Mouse (Mus musculus) midbrain, embryonic 13.5 days (tissue): ENCODE data around the gene Plk3. TPM values are rescaled to one million over a fixed set of nuclear protein-coding genes. Genes with fewer than 3 reads are reported as not detected.
"Not testable (repeated sequence)": the region's sequence is repeated elsewhere in the genome, so short reads cannot be mapped to it uniquely, and the experiment has no call there.

Source experiments
- ATAC-seq: fragments of 200-750 bp; cut with Nextera tagmentation; 2 replicates; pipeline ENCODE4 v1.8.0; 2017; ENCODE audit warnings: mild to moderate bottlenecking, moderate TSS enrichment, moderate library complexity
- H3K27ac ChIP-seq: fragments of 300-500 bp; sonication (generic); 2 replicates; pipeline ENCODE4 v1.5.1; 2015; ENCODE audit warnings: inconsistent platforms, mild to moderate bottlenecking, moderate library complexity
- H3K27me3 ChIP-seq: fragments of 300-500 bp; sonication (generic); 2 replicates; pipeline ENCODE4 v1.6.1; 2015; ENCODE audit warnings: mild to moderate bottlenecking, inconsistent platforms
- H3K36me3 ChIP-seq: fragments of 300-500 bp; sonication (generic); 2 replicates; pipeline ENCODE4 v1.6.1; 2015; ENCODE audit warnings: mild to moderate bottlenecking, inconsistent platforms
- H3K4me1 ChIP-seq: fragments of 300-500 bp; sonication (generic); replicated peaks from 2 replicates; pipeline ENCODE4 v1.6.1; 2015; ENCODE audit warnings: inconsistent platforms
- H3K4me2 ChIP-seq: fragments of 300-500 bp; sonication (generic); replicated peaks from 2 replicates; pipeline ENCODE4 v1.6.1; 2015; ENCODE audit warnings: moderate library complexity, mild to moderate bottlenecking, inconsistent platforms
- H3K4me3 ChIP-seq: fragments of 300-500 bp; sonication (generic); replicated peaks from 2 replicates; pipeline ENCODE4 v1.5.1; 2015; ENCODE audit warnings: mild to moderate bottlenecking, inconsistent platforms
- H3K9ac ChIP-seq: fragments of 300-500 bp; sonication (generic); replicated peaks from 2 replicates; pipeline ENCODE4 v1.6.1; 2015; ENCODE audit warnings: mild to moderate bottlenecking, inconsistent platforms
- H3K9me3 ChIP-seq: fragments of 300-500 bp; sonication (generic); 2 replicates; pipeline ENCODE4 v1.6.1; 2016; ENCODE audit warnings: mild to moderate bottlenecking, inconsistent platforms
- WGBS: fragments of 180-500 bp; shearing (Covaris S2); methylation state at CpG from one replicate; pipeline ENCODE4 v1.1.7; 2015; 5-methylcytosine and 5-hydroxymethylcytosine counted together
- polyA plus RNA-seq: library from polyadenylated mRNA; unstranded; fragments of >200 nt; fragmentation: Nextera tagmentation; extraction: Ambion mirVana; gene quantifications from 2 replicates; pipeline ENCODE4 v1.2.1, GENCODE M21; 2015

The Plk3 gene
- 18.6 and 19.3 TPM in 2 replicates for polyA plus RNA-seq

DNA sequence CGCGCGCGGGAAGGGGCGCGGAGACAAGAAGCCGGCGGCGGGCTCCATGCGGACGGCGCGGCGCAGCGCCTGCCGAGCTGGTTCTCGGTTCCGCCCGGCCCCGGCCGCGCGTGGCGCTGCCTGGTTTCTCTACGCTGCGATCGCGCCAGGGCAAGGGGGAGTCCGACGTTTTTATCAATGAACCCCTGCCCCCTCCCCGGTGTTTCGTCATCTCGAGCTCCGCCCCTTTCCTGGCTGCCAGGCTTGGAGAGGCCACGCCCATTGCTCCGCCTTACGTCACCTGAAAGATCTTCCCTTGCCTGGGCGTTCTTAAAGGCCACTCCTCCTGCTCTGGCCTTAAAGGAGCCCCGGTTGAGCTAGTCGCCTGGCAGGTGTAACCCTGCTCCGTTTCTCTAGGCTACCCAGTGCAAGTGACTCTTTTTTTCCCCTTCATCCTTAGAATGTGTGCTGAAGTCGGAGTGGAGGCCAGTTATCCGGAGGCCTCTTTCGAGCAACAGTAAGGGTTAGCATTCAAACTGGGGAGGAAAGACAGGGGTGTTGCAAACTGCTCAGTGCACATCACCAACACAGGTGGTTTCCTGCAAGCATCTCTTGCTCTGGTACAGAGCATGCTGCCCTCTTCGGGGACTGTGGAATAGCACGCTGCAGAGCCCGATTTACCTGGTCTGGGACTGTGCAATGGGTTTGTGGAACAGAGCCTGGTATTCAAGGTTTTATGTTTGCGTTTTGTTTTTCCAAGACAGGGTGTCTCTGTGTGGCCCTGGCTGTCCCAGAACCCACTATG, at the start of gene Plk3:
Gene Plk3 (minus strand): TSS at position 147 of the 784 bp plus-strand sequence.
- H3K27ac ChIP-seq, result peak within 1 kb of the TSS; percentile 82
- H3K4me3 ChIP-seq, result peak within 1 kb of the TSS; percentile 84
- H3K9ac ChIP-seq, result peak within 1 kb of the TSS; percentile 88
- H3K27me3 ChIP-seq, result no peaks in the 10 kb centered on the region; the same call in 1 of the 2 replicates
- WGBS, result 2% methylated on average over 48 of the region's 48 CpGs
- peak; percentile 93 for ATAC-seq
- peak within 1 kb of the TSS; percentile 86 for H3K4me2 ChIP-seq
- peaks cover 42% of the 10 kb centered on the region for H3K4me1 ChIP-seq
- no peaks in the 10 kb centered on the region for H3K9me3 ChIP-seq
- H3K36me3 ChIP-seq, result peaks cover 16% of the 10 kb centered on the region

DNA sequence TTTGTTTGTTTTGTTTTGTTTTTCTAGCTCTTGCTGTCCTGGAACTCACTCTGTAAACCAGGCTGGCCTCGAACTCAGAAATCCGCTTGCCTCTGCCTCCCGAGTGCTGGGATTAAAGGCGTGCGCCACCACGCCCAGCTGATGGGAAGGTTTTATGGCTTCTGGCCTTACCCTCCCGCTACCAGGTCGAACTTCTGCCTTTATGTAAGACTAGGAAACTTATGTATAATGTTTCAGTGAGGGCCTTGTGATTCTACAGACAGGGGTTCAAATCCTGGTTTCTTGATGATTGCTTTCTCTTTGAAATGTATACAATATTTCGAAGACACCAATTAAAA, 49.0 kb upstream of the Plk3 start:
- peak overlapping the region; percentile 67 for H3K27ac ChIP-seq
- peak; percentile 77 for ATAC-seq
- peaks cover 19% of the 10 kb centered on the region for H3K4me1 ChIP-seq
- peak overlapping the region; percentile 82 for H3K4me2 ChIP-seq
- not testable (repeated sequence) for H3K27me3 ChIP-seq, H3K9me3 ChIP-seq, H3K36me3 ChIP-seq
- peak overlapping the region; percentile 60 for H3K4me3 ChIP-seq
- H3K9ac ChIP-seq, result peak overlapping the region; percentile 67
- WGBS, result 11% methylated on average over 9 of the region's 9 CpGs

DNA sequence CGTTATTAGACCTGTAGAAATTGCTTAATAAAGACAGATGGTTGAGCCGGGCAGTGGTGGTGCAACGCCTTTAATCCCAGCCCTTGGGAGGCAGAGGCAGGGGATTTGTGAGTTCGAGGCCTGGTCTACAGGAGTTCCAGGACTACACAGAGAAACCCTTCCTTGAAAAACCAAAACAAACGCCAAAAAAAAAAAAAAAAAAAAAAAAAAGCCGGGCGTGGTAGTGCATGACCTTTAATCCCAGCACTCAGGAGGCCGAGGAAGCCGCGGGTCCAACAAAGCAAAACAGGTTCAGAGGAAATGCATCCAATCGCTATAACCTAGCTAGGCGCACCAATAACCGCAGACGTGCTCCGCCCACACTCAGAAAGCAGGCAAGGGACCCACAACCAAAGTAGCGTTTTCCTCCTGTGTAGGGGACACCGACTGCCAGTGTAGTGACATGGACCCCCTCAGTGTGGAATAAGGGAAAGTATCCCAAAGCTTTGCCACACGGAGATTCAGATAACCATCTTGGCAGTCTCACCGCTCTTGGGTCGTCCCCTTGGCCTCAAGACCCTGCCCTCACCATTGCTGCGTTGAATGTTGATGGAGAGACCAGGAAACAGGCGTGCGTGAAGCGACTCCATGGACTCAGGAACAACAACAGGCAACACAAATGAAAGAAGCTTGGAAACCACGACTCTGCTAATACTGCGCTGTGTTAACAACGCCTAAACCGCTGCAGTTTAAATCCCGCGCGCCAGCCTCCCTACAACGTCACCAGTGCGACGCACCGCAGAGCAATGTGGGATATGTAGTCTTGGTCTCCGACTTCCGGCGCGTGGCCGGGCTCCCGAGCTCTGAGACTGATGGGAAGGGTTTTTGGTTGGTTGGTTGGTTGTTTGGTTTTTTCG, 48.3 kb upstream of the Plk3 start, which contains the start of gene Kif2c:
Gene Kif2c (minus strand): TSS at position 777 of the 896 bp plus-strand sequence.
- peak within 1 kb of the TSS; percentile 67 for H3K27ac ChIP-seq
- WGBS, result 2% methylated on average over 42 of the region's 42 CpGs
- H3K9me3 ChIP-seq, result no peaks in the 10 kb centered on the region
- peaks cover 4% of the 10 kb centered on the region; the same call in 1 of the 2 replicates for H3K27me3 ChIP-seq
- peak; percentile 98 for ATAC-seq
- peaks cover 13% of the 10 kb centered on the region for H3K36me3 ChIP-seq
- H3K4me2 ChIP-seq, result peak within 1 kb of the TSS; percentile 82
- peak within 1 kb of the TSS; percentile 60 for H3K4me3 ChIP-seq
- peak within 1 kb of the TSS; percentile 67 for H3K9ac ChIP-seq
- H3K4me1 ChIP-seq, result peaks cover 19% of the 10 kb centered on the region

DNA sequence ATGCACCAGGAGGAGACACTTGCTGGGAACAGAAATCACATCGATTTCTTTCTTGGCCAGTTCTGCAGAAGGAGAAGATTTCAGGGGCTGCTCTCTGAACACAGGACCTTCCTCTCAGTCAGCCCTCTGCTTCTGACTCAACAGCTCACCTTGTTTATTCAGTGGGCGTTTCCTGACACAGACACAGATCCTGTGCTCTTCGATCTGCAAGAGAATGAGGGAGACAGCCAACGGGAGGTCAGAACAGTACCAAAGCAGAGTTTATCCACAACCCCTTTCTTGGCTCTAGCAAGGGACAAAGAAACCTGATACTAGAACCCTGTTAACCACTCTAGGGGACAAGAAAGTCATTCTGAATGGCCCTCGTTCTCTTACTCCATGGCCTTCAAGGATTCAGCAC, 36.2 kb upstream of the Plk3 start:
- H3K27me3 ChIP-seq, result no peaks in the 10 kb centered on the region
- H3K27ac ChIP-seq, result no peak overlapping the region
- no peak overlapping the region for H3K4me3 ChIP-seq
- peaks cover 78% of the 10 kb centered on the region for H3K36me3 ChIP-seq
- H3K9me3 ChIP-seq, result no peaks in the 10 kb centered on the region
- no peaks in the 10 kb centered on the region for H3K4me1 ChIP-seq
- H3K4me2 ChIP-seq, result no peak overlapping the region
- ATAC-seq, result no peak
- 95% methylated on average over 5 of the region's 5 CpGs for WGBS
- H3K9ac ChIP-seq, result no peak overlapping the region

DNA sequence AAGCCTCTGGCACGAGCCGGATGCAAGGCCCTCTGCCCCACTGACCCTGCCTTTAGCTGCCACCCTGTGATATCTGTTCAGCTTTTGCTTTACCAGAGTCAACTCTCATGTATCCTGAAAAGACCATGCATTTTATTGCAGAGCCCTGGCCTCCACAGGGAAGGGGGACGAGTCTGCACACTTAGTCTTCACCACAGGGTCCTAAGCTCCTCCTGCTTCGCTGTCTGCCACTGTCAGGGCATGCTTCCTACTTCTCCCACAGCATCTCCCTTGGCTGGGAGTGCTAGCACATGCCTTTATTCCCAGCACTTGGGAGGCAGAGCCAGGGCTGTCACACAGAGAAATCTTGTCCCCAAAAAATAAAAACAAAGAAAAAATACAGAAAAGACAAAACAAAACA, 27.4 kb upstream of the Plk3 start:
- Histone ChIP-seq H3K27me3 (no peaks in the 10 kb centered on the region), H3K9ac (no peak overlapping the region), H3K27ac (no peak overlapping the region), H3K9me3 (no peaks in the 10 kb centered on the region), H3K4me1 (no peaks in the 10 kb centered on the region), H3K4me3 (no peak overlapping the region), H3K4me2 (no peak overlapping the region), H3K36me3 (peaks cover 49% of the 10 kb centered on the region)
- ATAC-seq, result no peak
- 72% methylated on average over 4 of the region's 4 CpGs for WGBS

DNA sequence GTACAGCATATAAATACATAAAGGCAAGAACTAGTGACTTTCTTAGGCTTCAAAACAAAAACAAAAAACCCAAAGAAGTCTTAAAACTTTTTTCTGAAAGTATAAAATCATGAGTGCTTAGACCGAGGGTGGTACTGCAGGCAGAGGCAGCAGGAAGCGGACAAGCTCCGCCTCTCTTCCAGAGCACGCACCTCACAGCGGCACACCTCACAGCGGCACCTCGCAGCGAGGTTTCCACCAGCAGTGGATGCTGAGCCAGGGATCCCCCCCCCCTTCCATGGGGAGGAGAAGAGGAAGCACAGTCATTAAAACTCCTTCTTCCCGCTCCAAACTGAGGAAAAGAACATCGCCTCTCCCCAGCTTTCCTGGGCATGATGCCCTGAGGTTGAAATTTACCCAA, 25.9 kb upstream of the Plk3 start:
- no peaks in the 10 kb centered on the region for H3K27me3 ChIP-seq
- H3K9ac ChIP-seq, result no peak overlapping the region
- H3K9me3 ChIP-seq, result no peaks in the 10 kb centered on the region
- H3K27ac ChIP-seq, result no peak overlapping the region
- peaks cover 6% of the 10 kb centered on the region for H3K4me1 ChIP-seq
- WGBS, result 86% methylated on average over 10 of the region's 10 CpGs
- peaks cover 34% of the 10 kb centered on the region for H3K36me3 ChIP-seq
- no peak overlapping the region for H3K4me2 ChIP-seq
- ATAC-seq, result no peak
- H3K4me3 ChIP-seq, result no peak overlapping the region

DNA sequence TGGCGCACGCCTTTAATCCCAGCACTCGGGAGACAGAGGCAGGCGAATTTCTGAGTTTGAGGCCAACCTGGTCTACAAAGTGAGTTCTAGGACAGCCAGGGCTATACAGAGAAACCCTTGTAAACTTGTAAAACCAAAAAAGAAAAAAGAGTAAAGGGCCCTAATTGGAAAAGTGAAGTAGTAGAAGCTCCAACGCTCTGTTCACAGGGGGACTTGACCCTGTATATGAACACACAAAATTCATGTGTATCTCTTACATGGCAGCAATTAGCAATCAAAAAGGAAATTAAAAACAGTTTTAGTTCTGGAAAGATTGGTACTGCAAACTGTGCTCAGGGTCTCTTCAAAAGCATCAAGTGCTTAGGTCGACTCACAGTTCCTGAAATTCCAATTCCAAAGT, 22.6 kb upstream of the Plk3 start:
- Histone ChIP-seq H3K4me1 (peaks cover 27% of the 10 kb centered on the region), H3K9me3 (no peaks in the 10 kb centered on the region), H3K9ac (no peak overlapping the region), H3K36me3 (peaks cover 44% of the 10 kb centered on the region), H3K27ac (peak overlapping the region; percentile 92), H3K27me3 (no peaks in the 10 kb centered on the region), H3K4me3 (peak overlapping the region; percentile 95), H3K4me2 (peak overlapping the region; percentile 98)
- WGBS, result 28% methylated on average over 6 of the region's 6 CpGs
- ATAC-seq, result peak; percentile 1; the same call in 1 of the 2 replicates

DNA sequence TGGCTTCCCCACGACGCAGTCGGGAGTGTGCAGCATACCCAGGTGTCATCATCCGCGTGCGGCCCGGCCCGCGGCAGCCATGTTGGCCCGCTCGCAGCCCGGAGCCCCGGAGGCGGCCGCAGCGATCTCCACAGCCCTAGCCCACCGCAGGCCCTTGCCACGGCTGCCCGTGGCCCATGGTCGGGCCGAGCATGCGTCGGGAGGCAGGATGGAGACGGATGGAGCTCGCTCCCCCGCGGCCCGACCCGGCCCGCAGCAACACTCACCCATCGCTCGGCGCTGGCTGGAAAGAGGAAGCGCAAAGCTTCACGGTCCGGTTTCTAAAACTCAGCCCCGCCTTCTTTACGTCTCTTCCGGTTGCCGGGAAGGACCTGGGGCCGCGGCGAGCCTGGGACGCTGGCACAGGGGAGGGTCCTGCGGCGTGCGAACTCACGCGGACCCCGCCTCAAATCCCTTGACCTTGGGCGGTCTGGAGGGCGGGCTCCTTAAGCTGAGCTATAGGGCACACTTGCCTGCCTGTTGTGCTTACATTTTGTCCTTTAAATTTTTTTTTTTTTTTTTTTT, 22.1 kb upstream of the Plk3 start, which contains the start of gene Rps8:
Gene Rps8 (minus strand): TSS at position 452 of the 564 bp plus-strand sequence.
- Histone ChIP-seq H3K9me3 (no peaks in the 10 kb centered on the region), H3K4me1 (peaks cover 27% of the 10 kb centered on the region), H3K27ac (peak within 1 kb of the TSS; percentile 92), H3K4me2 (peak within 1 kb of the TSS; percentile 98), H3K36me3 (peaks cover 45% of the 10 kb centered on the region), H3K27me3 (no peaks in the 10 kb centered on the region), H3K9ac (peak within 1 kb of the TSS; percentile 98), H3K4me3 (peak within 1 kb of the TSS; percentile 95)
- WGBS, result under 1% methylated on average over 52 of the region's 52 CpGs
- ATAC-seq, result peak; percentile 94

DNA sequence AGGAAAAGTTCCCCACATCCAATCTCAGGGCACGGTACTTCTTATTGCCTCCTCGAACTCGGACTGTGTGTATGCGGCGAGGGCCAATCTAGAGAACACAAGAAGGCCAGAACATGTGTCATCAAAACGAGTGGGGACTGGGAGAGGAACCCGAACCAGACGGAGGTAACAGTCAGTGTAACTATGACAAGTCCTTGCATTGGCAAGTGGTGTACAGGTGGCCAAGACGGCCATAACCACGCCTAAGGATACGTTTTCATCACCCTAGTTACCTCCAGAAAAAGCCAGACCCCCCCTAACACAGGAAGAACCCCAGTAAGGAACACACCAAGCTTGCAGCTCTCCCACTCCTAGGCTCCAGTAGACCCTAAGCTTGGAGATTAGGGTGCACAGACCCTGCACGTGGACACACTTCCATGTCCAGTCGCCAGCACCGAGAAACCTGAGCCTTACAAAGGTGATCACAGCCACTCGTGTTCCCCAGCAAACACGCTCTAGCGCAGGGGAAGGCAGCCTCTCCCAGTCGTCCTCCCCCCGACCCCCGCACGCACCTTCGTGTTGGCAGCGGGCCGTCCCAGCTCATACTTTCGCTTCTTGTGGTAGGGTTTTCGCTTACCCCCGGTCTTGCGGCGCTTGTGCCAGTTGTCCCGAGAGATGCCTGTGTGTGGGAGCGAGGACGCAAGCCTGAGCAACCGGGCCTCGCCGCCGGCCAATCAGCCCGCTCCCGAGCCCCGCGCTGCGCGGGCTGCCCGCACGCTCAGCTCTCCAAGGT, 21.4 kb upstream of the Plk3 start:
- Histone ChIP-seq H3K9me3 (no peaks in the 10 kb centered on the region), H3K4me2 (peak overlapping the region; percentile 98), H3K4me3 (peak overlapping the region; percentile 95), H3K27ac (peak overlapping the region; percentile 92), H3K27me3 (no peaks in the 10 kb centered on the region), H3K4me1 (peaks cover 27% of the 10 kb centered on the region), H3K36me3 (peaks cover 50% of the 10 kb centered on the region), H3K9ac (peak overlapping the region; percentile 98)
- ATAC-seq, result peak; percentile 21
- WGBS, result 3% methylated on average over 44 of the region's 44 CpGs

DNA sequence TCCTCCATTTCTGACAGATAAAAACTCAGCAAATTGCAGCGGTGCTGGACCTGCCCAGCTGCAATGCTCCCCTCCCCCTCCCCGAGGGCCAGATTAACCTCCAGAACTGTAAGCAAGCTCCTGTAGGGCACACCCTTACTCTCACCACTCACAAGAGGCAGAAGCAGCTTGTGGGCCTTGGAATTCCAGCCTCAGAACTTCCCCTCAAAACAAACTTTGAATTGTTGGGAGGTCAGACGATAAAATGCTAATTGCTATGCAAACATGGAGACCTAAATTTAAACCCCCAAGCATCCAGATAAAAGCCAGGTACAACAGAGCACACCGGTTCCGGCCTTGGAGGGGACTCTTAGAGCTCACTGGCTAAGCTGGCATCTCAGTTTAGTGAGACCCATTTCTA, 19.0 kb upstream of the Plk3 start:
- Histone ChIP-seq H3K4me2 (no peak overlapping the region), H3K36me3 (peaks cover 63% of the 10 kb centered on the region), H3K27ac (no peak overlapping the region), H3K27me3 (no peaks in the 10 kb centered on the region), H3K9me3 (no peaks in the 10 kb centered on the region), H3K4me3 (no peak overlapping the region), H3K4me1 (peaks cover 27% of the 10 kb centered on the region), H3K9ac (no peak overlapping the region)
- no peak for ATAC-seq
- WGBS, result 91% methylated on average over 5 of the region's 5 CpGs

DNA sequence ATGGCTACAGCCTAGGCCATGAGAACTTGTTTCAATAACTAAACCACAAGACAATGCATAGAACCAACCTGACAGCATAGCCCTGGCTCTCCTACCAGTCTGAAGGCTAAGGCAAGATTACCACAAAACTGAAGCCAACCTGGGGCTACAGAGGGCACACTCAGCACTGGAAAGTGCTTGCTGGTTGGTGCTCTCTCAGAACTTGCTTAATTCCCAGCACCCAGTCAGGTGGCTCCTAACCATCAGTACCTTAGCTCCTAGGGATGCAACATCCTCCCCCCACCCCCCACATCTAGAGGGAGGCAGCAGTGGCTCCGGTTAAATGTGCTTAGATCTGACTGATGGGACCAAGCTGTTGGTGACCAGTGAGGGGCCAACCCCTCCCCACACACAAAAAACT, 17.7 kb upstream of the Plk3 start:
- peaks cover 63% of the 10 kb centered on the region for H3K36me3 ChIP-seq
- H3K27ac ChIP-seq, result no peak overlapping the region
- no peak overlapping the region for H3K4me2 ChIP-seq
- 90% methylated on average over 1 of the region's 1 CpGs for WGBS
- peaks cover 27% of the 10 kb centered on the region for H3K4me1 ChIP-seq
- no peak overlapping the region for H3K4me3 ChIP-seq
- no peaks in the 10 kb centered on the region for H3K9me3 ChIP-seq
- no peak overlapping the region for H3K9ac ChIP-seq
- no peak for ATAC-seq
- no peaks in the 10 kb centered on the region for H3K27me3 ChIP-seq
